Mouse (Mus musculus): ENCODE results near the gene Nlgn2. TPM values are rescaled to one million over a fixed set of nuclear protein-coding genes. Genes with fewer than 3 reads are reported as not detected.

Gene Nlgn2
- polyA plus RNA-seq, 1 experiment from 2014 or later = 1.6 TPM

- Histone ChIP-seq H3K27me3 (no peaks in the 10 kb centered on the region), H3K27ac (no peak overlapping the region), H3K4me1 (replicated peaks) (peaks cover 11% of the 10 kb centered on the region), H3K4me3 (no peak overlapping the region), H3K4me2 (no peak overlapping the region), H3K9ac (no peak overlapping the region), H3K9me3 (replicated peaks) (no peaks in the 10 kb centered on the region), H3K36me3 (no peaks in the 10 kb centered on the region)
- WGBS = 60% methylated on average over 5 of the region's 5 CpGs
- ATAC-seq (replicated peaks; ENCODE audit: insufficient number of reproducible peaks, insufficient read depth, low FRiP score, low read depth) = no peak
These were observed 46.2 kb downstream of the Nlgn2 start for GRCm38 (mm10) chr11:69791420-69791819.

GRCm38 (mm10) chr11:69789431-69789830 is 48.2 kb downstream of the Nlgn2 start:
- Histone ChIP-seq H3K9me3 (replicated peaks) (no peaks in the 10 kb centered on the region), H3K4me1 (replicated peaks) (peaks cover 7% of the 10 kb centered on the region; the same call in 1 of the 2 replicates), H3K9ac (no peak overlapping the region), H3K36me3 (no peaks in the 10 kb centered on the region), H3K4me3 (no peak overlapping the region), H3K27ac (no peak overlapping the region), H3K4me2 (no peak overlapping the region), H3K27me3 (no peaks in the 10 kb centered on the region)
- WGBS = 45% methylated on average over 5 of the region's 5 CpGs
- ATAC-seq (replicated peaks; ENCODE audit: insufficient number of reproducible peaks, insufficient read depth, low FRiP score, low read depth) = no peak

- 86% methylated on average over 5 of the region's 5 CpGs for WGBS
- peaks cover 7% of the 10 kb centered on the region; the same call in 1 of the 2 replicates for H3K4me1 ChIP-seq (replicated peaks)
- H3K36me3 ChIP-seq = no peaks in the 10 kb centered on the region
- no peak overlapping the region for H3K4me3 ChIP-seq
- no peak overlapping the region for H3K4me2 ChIP-seq
- no peaks in the 10 kb centered on the region for H3K27me3 ChIP-seq
- ATAC-seq (replicated peaks; ENCODE audit: insufficient number of reproducible peaks, insufficient read depth, low FRiP score, low read depth) = no peak
- no peaks in the 10 kb centered on the region for H3K9me3 ChIP-seq (replicated peaks)
- no peak overlapping the region for H3K27ac ChIP-seq
- no peak overlapping the region for H3K9ac ChIP-seq
These were observed 50.3 kb downstream of the Nlgn2 start for GRCm38 (mm10) chr11:69787306-69787705.

GRCm38 (mm10) chr11:69784793-69785272 is 52.8 kb downstream of the Nlgn2 start:
- Histone ChIP-seq H3K27ac (no peak overlapping the region), H3K4me2 (peak overlapping the region; percentile 57), H3K4me1 (replicated peaks) (peaks cover 7% of the 10 kb centered on the region; the same call in 1 of the 2 replicates), H3K9ac (no peak overlapping the region), H3K36me3 (no peaks in the 10 kb centered on the region), H3K9me3 (replicated peaks) (no peaks in the 10 kb centered on the region), H3K4me3 (peak overlapping the region; percentile 30), H3K27me3 (no peaks in the 10 kb centered on the region)
- no peak for ATAC-seq (replicated peaks; ENCODE audit: insufficient number of reproducible peaks, insufficient read depth, low FRiP score, low read depth)
- WGBS = 26% methylated on average over 15 of the region's 15 CpGs

- WGBS = 36% methylated on average over 4 of the region's 4 CpGs
These were observed 55.8 kb downstream of the Nlgn2 start for GRCm38 (mm10) chr11:69781828-69782227.

GRCm38 (mm10) chr11:69778985-69779384 is 58.6 kb downstream of the Nlgn2 start:
- Histone ChIP-seq H3K36me3 (0 out of 2 replicates have a peak, but pooled peaks cover 7% of the 10 kb centered on the region), H3K9me3 (replicated peaks) (no peaks in the 10 kb centered on the region), H3K27me3 (no peaks in the 10 kb centered on the region), H3K4me1 (replicated peaks) (peaks cover 29% of the 10 kb centered on the region), H3K4me3 (no peak overlapping the region), H3K9ac (no peak overlapping the region), H3K4me2 (no peak overlapping the region), H3K27ac (no peak overlapping the region)
- WGBS = 40% methylated on average over 7 of the region's 7 CpGs
- 0 out of 2 replicates have a peak, but pooled peaks have one; percentile 20 for ATAC-seq (replicated peaks; ENCODE audit: insufficient number of reproducible peaks, insufficient read depth, low FRiP score, low read depth)

More at GRCm38 (mm10) chr11:69781828-69782227, 55.8 kb downstream of the Nlgn2 start:
- no peak overlapping the region for H3K4me3 ChIP-seq
- H3K27me3 ChIP-seq = no peaks in the 10 kb centered on the region
- H3K9me3 ChIP-seq (replicated peaks) = no peaks in the 10 kb centered on the region
- H3K4me2 ChIP-seq = no peak overlapping the region
- H3K27ac ChIP-seq = no peak overlapping the region
- peaks cover 26% of the 10 kb centered on the region for H3K4me1 ChIP-seq (replicated peaks)
- ATAC-seq (replicated peaks; ENCODE audit: insufficient number of reproducible peaks, insufficient read depth, low FRiP score, low read depth) = no peak
- H3K9ac ChIP-seq = no peak overlapping the region
- H3K36me3 ChIP-seq = no peaks in the 10 kb centered on the region

GRCm38 (mm10) chr11:69778258-69778982 is 59.2 kb downstream of the Nlgn2 start:
- Histone ChIP-seq H3K36me3 (0 out of 2 replicates have a peak, but pooled peaks cover 7% of the 10 kb centered on the region), H3K4me3 (no peak overlapping the region), H3K27ac (no peak overlapping the region), H3K4me1 (replicated peaks) (peaks cover 29% of the 10 kb centered on the region), H3K9ac (no peak overlapping the region), H3K4me2 (no peak overlapping the region), H3K27me3 (no peaks in the 10 kb centered on the region), H3K9me3 (replicated peaks) (no peaks in the 10 kb centered on the region)
- WGBS = 66% methylated on average over 23 of the region's 23 CpGs
- no peak for ATAC-seq (replicated peaks; ENCODE audit: insufficient number of reproducible peaks, insufficient read depth, low FRiP score, low read depth)

- Histone ChIP-seq H3K9ac (no peak overlapping the region), H3K4me2 (no peak overlapping the region), H3K9me3 (replicated peaks) (no peaks in the 10 kb centered on the region), H3K4me1 (replicated peaks) (peaks cover 29% of the 10 kb centered on the region), H3K36me3 (peaks cover 10% of the 10 kb centered on the region; the same call in 1 of the 2 replicates), H3K27ac (no peak overlapping the region), H3K27me3 (no peaks in the 10 kb centered on the region), H3K4me3 (no peak overlapping the region)
- 58% methylated on average over 26 of the region's 26 CpGs for WGBS
- no peak for ATAC-seq (replicated peaks; ENCODE audit: insufficient number of reproducible peaks, insufficient read depth, low FRiP score, low read depth)
These were observed 59.9 kb downstream of the Nlgn2 start for GRCm38 (mm10) chr11:69777504-69778257.

- peaks cover 11% of the 10 kb centered on the region; the same call in 1 of the 2 replicates for H3K36me3 ChIP-seq
- H3K9me3 ChIP-seq (replicated peaks) = no peaks in the 10 kb centered on the region
- 86% methylated on average over 20 of the region's 20 CpGs for WGBS
- no peak overlapping the region for H3K4me3 ChIP-seq
- ATAC-seq (replicated peaks; ENCODE audit: insufficient number of reproducible peaks, insufficient read depth, low FRiP score, low read depth) = no peak; the same call in 1 of the 2 replicates
- H3K27me3 ChIP-seq = no peaks in the 10 kb centered on the region
- H3K9ac ChIP-seq = no peak overlapping the region
- H3K27ac ChIP-seq = no peak overlapping the region
- H3K4me1 ChIP-seq (replicated peaks) = peaks cover 29% of the 10 kb centered on the region
- no peak overlapping the region for H3K4me2 ChIP-seq
These were observed 61.1 kb downstream of the Nlgn2 start for GRCm38 (mm10) chr11:69776488-69776887.

GRCm38 (mm10) chr11:69775716-69776115 is 61.9 kb downstream of the Nlgn2 start:
- H3K9me3 ChIP-seq (replicated peaks) = no peaks in the 10 kb centered on the region
- ATAC-seq (replicated peaks; ENCODE audit: insufficient number of reproducible peaks, insufficient read depth, low FRiP score, low read depth) = no peak
- H3K4me2 ChIP-seq = no peak overlapping the region
- H3K4me1 ChIP-seq (replicated peaks) = peaks cover 29% of the 10 kb centered on the region
- no peak overlapping the region for H3K27ac ChIP-seq
- H3K9ac ChIP-seq = no peak overlapping the region
- H3K36me3 ChIP-seq = peaks cover 11% of the 10 kb centered on the region; the same call in 1 of the 2 replicates
- no peak overlapping the region for H3K4me3 ChIP-seq
- 54% methylated on average over 10 of the region's 10 CpGs for WGBS
- H3K27me3 ChIP-seq = no peaks in the 10 kb centered on the region

GRCm38 (mm10) chr11:69774961-69775360 is 62.6 kb downstream of the Nlgn2 start:
- H3K27me3 ChIP-seq = no peaks in the 10 kb centered on the region
- H3K4me2 ChIP-seq = no peak overlapping the region
- ATAC-seq (replicated peaks; ENCODE audit: insufficient number of reproducible peaks, insufficient read depth, low FRiP score, low read depth) = no peak
- peaks cover 29% of the 10 kb centered on the region for H3K4me1 ChIP-seq (replicated peaks)
- no peak overlapping the region for H3K27ac ChIP-seq
- whole genome bisulfite sequencing = 59% methylated on average over 5 of the region's 5 CpGs
- no peaks in the 10 kb centered on the region for H3K9me3 ChIP-seq (replicated peaks)
- no peak overlapping the region for H3K4me3 ChIP-seq
- peaks cover 11% of the 10 kb centered on the region; the same call in 1 of the 2 replicates for H3K36me3 ChIP-seq
- no peak overlapping the region for H3K9ac ChIP-seq
